9 mouse cellular contexts compared by ENCODE assay signal in genomic region chr4:95283789-95284188, GRCm38 (mm10).
DNase-seq lines count a peak whose midpoint lies in the region; ATAC-seq and TF ChIP-seq lines count a peak whose summit lies in the region.
"Had no signal": no experiment of that assay in that cellular context is flagged by ENCODE, and none has a peak within 500 bp of the region (broad histone marks: within the 10 kb centered on the region; RNA-seq: fewer than 3 reads in every experiment).

No protein-coding gene starts in this region.

- WGBS in cerebellum, adult 2 months, result 8% methylated on average over 2 of the region's 2 CpGs
- WGBS in intestine, embryonic 15.5 days, result 65% methylated on average over 2 of the region's 2 CpGs
- 63% methylated on average over 2 of the region's 2 CpGs for WGBS in lung, embryonic 16.5 days
- WGBS in midbrain, embryonic 15.5 days, result 89% methylated on average over 2 of the region's 2 CpGs

- H3K4me2 ChIP-seq in intestine, embryonic 15.5 days (replicated peaks), result no peak overlapping the region
- no peak overlapping the region for H3K4me2 ChIP-seq in lung, embryonic 16.5 days (ENCODE audit: low read depth, low read length)
- no peak overlapping the region for H3K4me2 ChIP-seq in midbrain, embryonic 15.5 days

- peak; percentile 84 for ATAC-seq in intestine, embryonic 15.5 days
- ATAC-seq in lung, embryonic 16.5 days (ENCODE audit: low read depth), result peak; percentile 64
- no peak for ATAC-seq in midbrain, embryonic 15.5 days (replicated peaks)
- ATAC-seq: forebrain, embryonic 16.5 days had no signal

- H3K27me3 ChIP-seq in cerebellum, adult 2 months (ENCODE audit: control insufficient read depth, insufficient read depth, low read length), result no peaks in the 10 kb centered on the region
- no peaks in the 10 kb centered on the region for H3K27me3 ChIP-seq in intestine, embryonic 15.5 days (replicated peaks)
- H3K27me3 ChIP-seq in lung, embryonic 16.5 days (ENCODE audit: control insufficient read depth, insufficient read depth, low read depth, low read length), result no peaks in the 10 kb centered on the region
- H3K27me3 ChIP-seq in midbrain, embryonic 15.5 days (replicated peaks), result no peaks in the 10 kb centered on the region

- H3K27ac ChIP-seq in cerebellum, adult 2 months (ENCODE audit: insufficient read depth, low read length), result no peak overlapping the region
- 0 out of 2 replicates have a peak overlapping the region, but pooled peaks have one; percentile 18 for H3K27ac ChIP-seq in intestine, embryonic 15.5 days
- no peak overlapping the region for H3K27ac ChIP-seq in lung, embryonic 16.5 days (ENCODE audit: low read length)
- H3K27ac ChIP-seq in midbrain, embryonic 15.5 days, result no peak overlapping the region

- no peak for TF ChIP-seq CTCF in cerebellum, adult 2 months (IDR thresholded peaks at IDR 0.05; ENCODE audit: borderline replicate concordance, insufficient read depth, low read depth, low read length)

- no peaks in the 10 kb centered on the region for H3K36me3 ChIP-seq in intestine, embryonic 15.5 days
- no peaks in the 10 kb centered on the region for H3K36me3 ChIP-seq in lung, embryonic 16.5 days (ENCODE audit: control insufficient read depth, insufficient read depth, low read length)
- no peaks in the 10 kb centered on the region for H3K36me3 ChIP-seq in midbrain, embryonic 15.5 days (replicated peaks)

- no peaks in the 10 kb centered on the region for H3K9me3 ChIP-seq in intestine, embryonic 15.5 days
- no peaks in the 10 kb centered on the region for H3K9me3 ChIP-seq in lung, embryonic 16.5 days (ENCODE audit: control insufficient read depth, low read length)
- H3K9me3 ChIP-seq in midbrain, embryonic 15.5 days, result no peaks in the 10 kb centered on the region

- no peaks in the 10 kb centered on the region for H3K4me1 ChIP-seq in cerebellum, adult 2 months (ENCODE audit: control insufficient read depth, insufficient read depth, low read length)
- H3K4me1 ChIP-seq in intestine, embryonic 15.5 days (replicated peaks), result peaks cover 11% of the 10 kb centered on the region
- H3K4me1 ChIP-seq in lung, embryonic 16.5 days (replicated peaks; ENCODE audit: control insufficient read depth, insufficient read depth, low read length), result peaks cover 16% of the 10 kb centered on the region
- H3K4me1 ChIP-seq in midbrain, embryonic 15.5 days, result no peaks in the 10 kb centered on the region

- no peak for TF ChIP-seq POLR2A in cerebellum, adult 2 months (IDR thresholded peaks at IDR 0.05; ENCODE audit: borderline replicate concordance, insufficient read depth, low read length)

- no peak overlapping the region for H3K4me3 ChIP-seq in cerebellum, adult 2 months (replicated peaks; ENCODE audit: insufficient read depth, low read depth, low read length)
- no peak overlapping the region for H3K4me3 ChIP-seq in intestine, embryonic 15.5 days (replicated peaks)
- H3K4me3 ChIP-seq in lung, embryonic 16.5 days (ENCODE audit: low read length), result no peak overlapping the region
- no peak overlapping the region for H3K4me3 ChIP-seq in midbrain, embryonic 15.5 days

- H3K9ac ChIP-seq in intestine, embryonic 15.5 days, result no peak overlapping the region
- H3K9ac ChIP-seq in lung, embryonic 16.5 days (ENCODE audit: low read length), result no peak overlapping the region
- H3K9ac ChIP-seq in midbrain, embryonic 15.5 days, result no peak overlapping the region

- peak; percentile 6 to 17 for DNase-seq in cerebellum, adult 18-20 months
- DNase-seq in cerebellum, adult 8-10 months, result no peak
- peak; percentile 9 to 28 for DNase-seq in cerebellum, adult 2 months
- DNase-seq in neural tube, embryonic 10.5 days (ENCODE audit: extremely low spot score, low spot score), result no peak
- DNase-seq in embryo, embryonic 9.5 days (ENCODE audit: extremely low spot score), result no peak

Comparison
In these comparisons a context has a peak if more than half of its experiments do, and no peak if none do; other contexts are left out.
1. DNase-seq: peak in cerebellum, adult 18-20 months (2 of 2) and cerebellum, adult 2 months (2 of 2); none in cerebellum, adult 8-10 months (single experiment), neural tube, embryonic 10.5 days (single experiment) and embryo, embryonic 9.5 days (single experiment).